Mouse (Mus musculus): ENCODE data around the gene Zfp575.
A peak's percentile ranks its signal among the peaks of the same experiment; 100 is the strongest.

Zfp575 gene

GRCm38 (mm10) chr7:24605561-24605960, 18.1 kb upstream of the Zfp575 start:
- no peak for DNase-seq (ENCODE audit: low spot score in 2 of 2)

GRCm38 (mm10) chr7:24600941-24601597, 13.6 kb upstream of the Zfp575 start:
- peak; percentile 97 to 99 for DNase-seq (ENCODE audit: low spot score in 2 of 2)

- DNase-seq (ENCODE audit: low spot score in 2 of 2) = no peak
Measured at GRCm38 (mm10) chr7:24599211-24600067, 12.0 kb upstream of the Zfp575 start.

- no peak for DNase-seq (ENCODE audit: low spot score in 2 of 2)
Measured at GRCm38 (mm10) chr7:24598121-24598520, 10.7 kb upstream of the Zfp575 start.

- no peak for DNase-seq (ENCODE audit: low spot score in 2 of 2)
Measured at GRCm38 (mm10) chr7:24595464-24595863, 8.0 kb upstream of the Zfp575 start.

GRCm38 (mm10) chr7:24594309-24594803, 6.9 kb upstream of the Zfp575 start:
- DNase-seq (ENCODE audit: low spot score in 2 of 2) = no peak

- DNase-seq (ENCODE audit: low spot score in 2 of 2) = peak; percentile 59 to 66
Measured at GRCm38 (mm10) chr7:24593621-24594308, 6.3 kb upstream of the Zfp575 start.

GRCm38 (mm10) chr7:24592781-24593180, 5.3 kb upstream of the Zfp575 start:
- DNase-seq (ENCODE audit: low spot score in 2 of 2) = no peak

- no peak for DNase-seq (ENCODE audit: low spot score in 2 of 2)
Measured at GRCm38 (mm10) chr7:24592163-24592562, 4.7 kb upstream of the Zfp575 start.

- DNase-seq (ENCODE audit: low spot score in 2 of 2) = no peak
Measured at GRCm38 (mm10) chr7:24591735-24592134, 4.3 kb upstream of the Zfp575 start.

GRCm38 (mm10) chr7:24588336-24588735, 895 bp upstream of the Zfp575 start:
- DNase-seq (ENCODE audit: low spot score in 2 of 2) = no peak

- DNase-seq (ENCODE audit: low spot score in 2 of 2) = no peak
Measured at GRCm38 (mm10) chr7:24586828-24587227, 613 bp downstream of the Zfp575 start.

- DNase-seq (ENCODE audit: low spot score in 2 of 2) = no peak
Measured at GRCm38 (mm10) chr7:24585995-24586394, 1.4 kb downstream of the Zfp575 start.

GRCm38 (mm10) chr7:24584876-24585275, 2.6 kb downstream of the Zfp575 start:
- no peak for DNase-seq (ENCODE audit: low spot score in 2 of 2)

- no peak for DNase-seq (ENCODE audit: low spot score in 2 of 2)
Measured at GRCm38 (mm10) chr7:24577811-24578210, 9.6 kb downstream of the Zfp575 start.

- no peak for DNase-seq (ENCODE audit: low spot score in 2 of 2)
Measured at GRCm38 (mm10) chr7:24574224-24574796, 13.1 kb downstream of the Zfp575 start.

- no peak for DNase-seq (ENCODE audit: low spot score in 2 of 2)
Measured at GRCm38 (mm10) chr7:24572455-24572854, 15.0 kb downstream of the Zfp575 start.

GRCm38 (mm10) chr7:24571071-24571470, 16.4 kb downstream of the Zfp575 start:
- no peak for DNase-seq (ENCODE audit: low spot score in 2 of 2)

- no peak for DNase-seq (ENCODE audit: low spot score in 2 of 2)
Measured at GRCm38 (mm10) chr7:24568512-24568911, 18.9 kb downstream of the Zfp575 start.

- DNase-seq (ENCODE audit: low spot score in 2 of 2) = no peak
Measured at GRCm38 (mm10) chr7:24566206-24566605, 21.2 kb downstream of the Zfp575 start.

GRCm38 (mm10) chr7:24565627-24566026, 21.8 kb downstream of the Zfp575 start:
- no peak for DNase-seq (ENCODE audit: low spot score in 2 of 2)
